Mouse (Mus musculus) E14TG2a.4 (cell line): ENCODE measurements around the gene Syne1.

Source experiments
- CTCF ChIP-seq: conservative IDR thresholded peaks from 2 replicates; pipeline ENCODE4 v1.5.1; 2014; ENCODE audit warnings: low read length
- NANOG ChIP-seq: IDR thresholded peaks from 2 replicates; pipeline ENCODE4 v1.6.1; 2014; ENCODE audit warnings: borderline replicate concordance, low read length, mixed read lengths
- POU5F1 ChIP-seq: IDR thresholded peaks from 2 replicates; pipeline ENCODE4 v1.6.1; 2014; ENCODE audit warnings: low read length, borderline replicate concordance

DNA sequence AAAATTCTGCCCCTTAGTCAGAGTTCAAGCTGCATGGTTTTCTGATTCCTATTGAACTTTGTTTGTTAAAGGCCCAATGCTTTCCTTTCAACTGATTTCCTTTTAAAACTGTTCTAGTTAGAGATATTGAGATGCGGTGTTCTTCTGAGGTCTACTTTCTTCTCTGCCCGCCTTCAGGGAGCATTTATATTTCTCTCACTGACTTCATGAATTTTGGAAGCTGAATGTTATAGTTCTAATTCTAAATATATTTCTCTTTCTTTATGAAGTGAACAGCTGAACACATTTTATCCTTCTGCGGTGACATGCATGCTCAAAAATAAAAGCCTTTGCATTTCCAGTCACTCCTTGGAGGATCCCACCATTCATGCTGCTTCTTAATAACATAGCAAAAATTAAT is 106.0 kb downstream of the Syne1 start:
- TF ChIP-seq CTCF = no peak
- no peak for TF ChIP-seq POU5F1
- TF ChIP-seq NANOG = no peak
